Mouse (Mus musculus) layer of hippocampus, postnatal 14 days (tissue): Measurements from ENCODE around the gene Actc1. TPM values are rescaled to one million over a fixed set of nuclear protein-coding genes. Genes with fewer than 3 reads are reported as not detected.

Experiments used
- total RNA-seq, 2 experiments: library from RNA; stranded (reverse); gene quantifications; 2 replicates each; pipeline ENCODE4 v1.2.3; 2021

Gene Actc1
- total RNA-seq, 2 experiments from 2014 or later = not detected

Other genes with a start within 250 kb of the Actc1 start
- 100 to 1,000 TPM; 348 to 364 TPM for gene Scg5, start 224.4 kb downstream of the Actc1 start, total RNA-seq
- 1 to 10 TPM; 3.6 to 3.7 TPM for gene Arhgap11a, start 204.9 kb downstream of the Actc1 start, total RNA-seq
- 10 to 100 TPM; 13.8 to 14.3 TPM for gene Gjd2, start 39.9 kb downstream of the Actc1 start, total RNA-seq
- 10 to 100 TPM; 23.5 to 27.6 TPM for gene Aqr, start 133.5 kb upstream of the Actc1 start, total RNA-seq
- 10 to 100 TPM; 25.2 to 25.8 TPM for gene Zfp770, start 147.9 kb upstream of the Actc1 start, total RNA-seq